Mouse (Mus musculus) midbrain, postnatal 0 days (tissue): Measurements from ENCODE around the gene Hmmr. TPM values are rescaled to one million over a fixed set of nuclear protein-coding genes. Genes with fewer than 3 reads are reported as not detected.
A peak's percentile ranks its signal among the peaks of the same experiment; 100 is the strongest.

Experiments
- ATAC-seq: fragments of 200-750 bp; cut with Nextera tagmentation; 2 replicates; pipeline ENCODE4 v1.8.0; 2017; ENCODE audit warnings: moderate number of reproducible peaks, mild to moderate bottlenecking, moderate TSS enrichment, moderate library complexity; ENCODE audit not compliant: low FRiP score
- DNase-seq: peaks from one replicate; pipeline ENCODE4 v3.0.0-alpha.2; 2015; ENCODE audit warnings: low spot score
- H3K27ac ChIP-seq: fragments of 300-500 bp; sonication (generic); 2 replicates; pipeline ENCODE4 v1.5.1; 2014; ENCODE audit warnings: low read depth, mild to moderate bottlenecking, low read length, mixed read lengths
- H3K27me3 ChIP-seq: fragments of 300-500 bp; sonication (generic); 2 replicates; pipeline ENCODE4 v1.6.1; 2014; ENCODE audit warnings: low read length, control low read depth, mixed read lengths; ENCODE audit not compliant: insufficient read depth
- H3K36me3 ChIP-seq: fragments of 300-500 bp; sonication (generic); 2 replicates; pipeline ENCODE4 v1.6.1; 2014; ENCODE audit warnings: low read length, control low read depth, mixed read lengths; ENCODE audit not compliant: insufficient read depth
- H3K4me1 ChIP-seq: fragments of 300-500 bp; sonication (generic); 2 replicates; pipeline ENCODE4 v1.6.1; 2014; ENCODE audit warnings: mild to moderate bottlenecking, control low read depth, antibody characterized with exemption, low read length, mixed read lengths; ENCODE audit not compliant: insufficient read depth
- H3K4me2 ChIP-seq: fragments of 300-500 bp; sonication (generic); 2 replicates; pipeline ENCODE4 v1.6.1; 2014; ENCODE audit warnings: low read depth, mild to moderate bottlenecking, low read length, mixed read lengths; ENCODE audit not compliant: poor library complexity, severe bottlenecking
- H3K4me3 ChIP-seq: fragments of 300-500 bp; sonication (generic); 2 replicates; pipeline ENCODE4 v1.5.1; 2014; ENCODE audit warnings: low read depth, mild to moderate bottlenecking, low read length, moderate library complexity
- H3K9ac ChIP-seq: fragments of 300-500 bp; sonication (generic); replicated peaks from 2 replicates; pipeline ENCODE4 v1.6.1; 2014; ENCODE audit warnings: mild to moderate bottlenecking, low read length, moderate library complexity, mixed read lengths; ENCODE audit not compliant: poor library complexity, severe bottlenecking
- H3K9me3 ChIP-seq: fragments of 300-500 bp; sonication (generic); 2 replicates; pipeline ENCODE4 v1.6.1; 2016; ENCODE audit warnings: low read length, control low read depth
- CTCF ChIP-seq: IDR thresholded peaks from 2 replicates; pipeline ENCODE4 v1.5.1; 2016; ENCODE audit warnings: antibody characterized with exemption, mild to moderate bottlenecking
- WGBS: fragments of 180-500 bp; shearing (Covaris S2); extraction: QIAGEN DNeasy Blood & Tissue Kit; methylation state at CpG from one replicate; pipeline ENCODE4 v1.1.7; 2014; 5-methylcytosine and 5-hydroxymethylcytosine counted together
- polyA plus RNA-seq: library from polyadenylated mRNA; unstranded; fragments of >200 nt; fragmentation: Nextera tagmentation; extraction: Ambion mirVana; gene quantifications from 2 replicates; pipeline ENCODE4 v1.2.1, GENCODE M21; 2015
- total RNA-seq: library from RNA; depleted of rRNA; stranded (reverse); fragments of >200 nt; gene quantifications from 2 replicates; pipeline ENCODE4 v1.2.3, GENCODE M21; 2014

Gene Hmmr
- total and polyA plus RNA-seq, 2 experiments from 2014 or later, result 1.9 to 2.5 TPM

- Histone ChIP-seq H3K4me3 (no peak overlapping the region), H3K4me2 (no peak overlapping the region), H3K9ac (no peak overlapping the region), H3K9me3 (no peaks in the 10 kb centered on the region), H3K27me3 (no peaks in the 10 kb centered on the region), H3K36me3 (peaks cover 7% of the 10 kb centered on the region; the same call in 1 of the 2 replicates), H3K4me1 (no peaks in the 10 kb centered on the region), H3K27ac (no peak overlapping the region)
- no peak for TF ChIP-seq CTCF
- DNase-seq (no peak), ATAC-seq (no peak)
- WGBS, result 95% methylated on average over 12 of the region's 12 CpGs
Measured at GRCm38 (mm10) chr11:40746361-40746760, 13.1 kb upstream of the Hmmr start.

GRCm38 (mm10) chr11:40744348-40744747 is 11.1 kb upstream of the Hmmr start:
- Histone ChIP-seq H3K9ac (no peak overlapping the region), H3K4me1 (no peaks in the 10 kb centered on the region), H3K27me3 (no peaks in the 10 kb centered on the region), H3K27ac (no peak overlapping the region), H3K4me2 (no peak overlapping the region), H3K36me3 (peaks cover 8% of the 10 kb centered on the region), H3K9me3 (no peaks in the 10 kb centered on the region), H3K4me3 (no peak overlapping the region)
- no peak for TF ChIP-seq CTCF
- 86% methylated on average over 3 of the region's 3 CpGs for WGBS
- DNase-seq (no peak), ATAC-seq (no peak)

- H3K36me3 ChIP-seq, result peaks cover 18% of the 10 kb centered on the region
- no peak for ATAC-seq
- WGBS, result 91% methylated on average over 12 of the region's 12 CpGs
Measured at GRCm38 (mm10) chr11:40741605-40742262, 8.5 kb upstream of the Hmmr start.

GRCm38 (mm10) chr11:40737369-40737768 is 4.1 kb upstream of the Hmmr start:
- Histone ChIP-seq H3K9ac (no peak overlapping the region), H3K4me1 (peaks cover 4% of the 10 kb centered on the region; the same call in 1 of the 2 replicates), H3K9me3 (no peaks in the 10 kb centered on the region), H3K36me3 (peaks cover 21% of the 10 kb centered on the region), H3K27me3 (no peaks in the 10 kb centered on the region), H3K4me2 (no peak overlapping the region), H3K4me3 (no peak overlapping the region), H3K27ac (no peak overlapping the region)
- WGBS, result 92% methylated on average over 3 of the region's 3 CpGs
- no peak for ATAC-seq
- DNase-seq, result no peak
- TF ChIP-seq CTCF, result no peak

More at GRCm38 (mm10) chr11:40741605-40742262, 8.5 kb upstream of the Hmmr start:
- H3K4me3 ChIP-seq, result no peak overlapping the region
- no peaks in the 10 kb centered on the region for H3K9me3 ChIP-seq
- H3K27me3 ChIP-seq, result no peaks in the 10 kb centered on the region
- no peak overlapping the region for H3K4me2 ChIP-seq
- no peak for TF ChIP-seq CTCF
- no peak overlapping the region for H3K27ac ChIP-seq
- no peak for DNase-seq
- H3K4me1 ChIP-seq, result no peaks in the 10 kb centered on the region
- no peak overlapping the region for H3K9ac ChIP-seq

- no peaks in the 10 kb centered on the region for H3K27me3 ChIP-seq
- TF ChIP-seq CTCF, result no peak
- peaks cover 13% of the 10 kb centered on the region for H3K36me3 ChIP-seq
- peak overlapping the region; percentile 77 for H3K27ac ChIP-seq
- H3K9me3 ChIP-seq, result no peaks in the 10 kb centered on the region
- DNase-seq, result peak; percentile 4
- H3K4me1 ChIP-seq, result peaks cover 4% of the 10 kb centered on the region; the same call in 1 of the 2 replicates
- H3K9ac ChIP-seq, result peak overlapping the region; percentile 87
- 5% methylated on average over 11 of the region's 11 CpGs for WGBS
- H3K4me3 ChIP-seq, result peak overlapping the region; percentile 95
- ATAC-seq, result no peak
- peak overlapping the region; percentile 84 for H3K4me2 ChIP-seq
Measured at GRCm38 (mm10) chr11:40734251-40734752, 1.1 kb upstream of the Hmmr start.

- Histone ChIP-seq H3K27me3 (no peaks in the 10 kb centered on the region), H3K4me3 (peak overlapping the region; percentile 95), H3K27ac (no peak overlapping the region), H3K9me3 (no peaks in the 10 kb centered on the region), H3K4me2 (peak overlapping the region; percentile 74), H3K4me1 (peaks cover 4% of the 10 kb centered on the region; the same call in 1 of the 2 replicates), H3K36me3 (peaks cover 13% of the 10 kb centered on the region), H3K9ac (no peak overlapping the region)
- no peak for TF ChIP-seq CTCF
- WGBS, result under 1% methylated on average over 14 of the region's 14 CpGs
- ATAC-seq (no peak; the same call in 1 of the 2 replicates), DNase-seq (no peak)
Measured at GRCm38 (mm10) chr11:40732997-40733338, 254 bp downstream of the Hmmr start.
